ENCODE assay signal across 7 mouse cellular contexts in genomic region chr8:11405722-11406481, GRCm38 (mm10).
DNase-seq lines count a peak whose midpoint lies in the region; ATAC-seq lines count a peak whose summit lies in the region.

No protein-coding gene starts in this region.

- H3K27ac ChIP-seq in midbrain, embryonic 13.5 days = peak overlapping the region; percentile 45

- no peaks in the 10 kb centered on the region for H3K27me3 ChIP-seq in midbrain, embryonic 13.5 days

- no peaks in the 10 kb centered on the region for H3K36me3 ChIP-seq in midbrain, embryonic 13.5 days

- WGBS in midbrain, embryonic 13.5 days = 52% methylated on average over 13 of the region's 13 CpGs

- no peaks in the 10 kb centered on the region for H3K9me3 ChIP-seq in midbrain, embryonic 13.5 days

- peaks cover 10% of the 10 kb centered on the region; the same call in 1 of the 2 replicates for H3K4me1 ChIP-seq in midbrain, embryonic 13.5 days (replicated peaks)

- no peak overlapping the region for H3K9ac ChIP-seq in midbrain, embryonic 13.5 days (replicated peaks)

- no peak overlapping the region for H3K4me2 ChIP-seq in midbrain, embryonic 13.5 days (replicated peaks)

- DNase-seq in adrenal gland, adult 8-10 months = peak; percentile 48
- peak; percentile 67 to 75 for DNase-seq in adrenal gland, postnatal 36 days
- DNase-seq in forelimb bud, embryonic 11.5 days (ENCODE audit: low read depth, low spot score) = peak; percentile 18
- DNase-seq in heart, postnatal 4 days = peak; percentile 77
- peak; percentile 68 to 86 for DNase-seq in layer of hippocampus, postnatal 14 days (ENCODE audit: low spot score in 2 of 2)
- DNase-seq in Muller cell, postnatal 12 days (ENCODE audit: inconsistent ontology term) = no peak

- H3K4me3 ChIP-seq in midbrain, embryonic 13.5 days (replicated peaks) = no peak overlapping the region

- peak; percentile 85 for ATAC-seq in midbrain, embryonic 13.5 days
